Mouse (Mus musculus) G1E (cell line): ENCODE measurements around the gene Zfp74. TPM values are rescaled to one million over a fixed set of nuclear protein-coding genes. Genes with fewer than 3 reads are reported as not detected.

Experiments
- ATAC-seq: 2 replicates; pipeline ENCODE4 v1.8.0; 2016; ENCODE audit warnings: mild to moderate bottlenecking; ENCODE audit not compliant: insufficient number of reproducible peaks, poor library complexity, low FRiP score, severe bottlenecking; ENCODE audit errors: extremely low read depth
- DNase-seq: peaks from one replicate; pipeline ENCODE4 v3.0.0; 2012; ENCODE audit warnings: low spot score
- H3K27me3 ChIP-seq: 2 replicates; pipeline ENCODE4 v1.6.1; 2012; ENCODE audit warnings: mild to moderate bottlenecking, low read length, inconsistent platforms; ENCODE audit not compliant: insufficient read depth
- H3K36me3 ChIP-seq: replicated peaks from 2 replicates; pipeline ENCODE3; 2012; ENCODE audit warnings: mild to moderate bottlenecking, inconsistent platforms
- H3K4me1 ChIP-seq: 2 replicates; pipeline ENCODE4 v1.6.1; 2012; ENCODE audit warnings: low read depth, low read length, inconsistent platforms, mixed read lengths; ENCODE audit not compliant: insufficient read depth
- H3K4me3 ChIP-seq: 2 replicates; pipeline ENCODE4 v1.5.1; 2012; ENCODE audit warnings: low read depth, mild to moderate bottlenecking, inconsistent platforms, low read length, moderate library complexity, mixed read lengths
- H3K9me3 ChIP-seq: replicated peaks from 2 replicates; pipeline ENCODE4 v1.6.1; 2012; ENCODE audit warnings: inconsistent platforms
- CTCF ChIP-seq: IDR thresholded peaks from 2 replicates; pipeline ENCODE4 v1.5.1; 2012; ENCODE audit warnings: low read depth, low read length, inconsistent platforms, mixed read lengths
- GATA1 ChIP-seq: IDR thresholded peaks from 2 replicates; pipeline ENCODE4 v1.6.1; 2012; ENCODE audit warnings: borderline replicate concordance, low read length, inconsistent platforms, mixed read lengths
- GATA2 ChIP-seq: IDR thresholded peaks from 2 replicates; pipeline ENCODE4 v1.6.1; 2012; ENCODE audit warnings: low read depth, low read length, inconsistent platforms, borderline replicate concordance
- POLR2AphosphoS5 ChIP-seq: IDR thresholded peaks from 2 replicates; pipeline ENCODE4 v1.6.1; 2012; ENCODE audit warnings: low read depth, low read length, inconsistent platforms; ENCODE audit not compliant: insufficient replicate concordance
- TAL1 ChIP-seq: conservative IDR thresholded peaks from 2 replicates; pipeline ENCODE4 v1.6.1; 2012; ENCODE audit warnings: low read depth, low read length, inconsistent platforms, mixed read lengths
- polyA plus RNA-seq: library from polyadenylated mRNA; stranded (reverse); fragments of >175 nt; gene quantifications from 2 replicates; pipeline ENCODE4 v1.2.3, GENCODE M21; 2012
- total RNA-seq, 2 experiments: library from RNA; stranded (forward) in 1 of 2; stranded (reverse) in 1 of 2; fragments of 200-1000 nt in 1 of 2; fragments of >200 nt in 1 of 2; fragmentation: Nextera tagmentation in 1 of 2; gene quantifications; 2 replicates each; pipeline ENCODE4 v1.2.3; 2014 to 2017

The Zfp74 gene
- total RNA-seq (2014; fragmentation: Nextera tagmentation), result 24.2 and 26.9 TPM in 2 replicates
- 5.6 and 7.8 TPM in 2 replicates for total RNA-seq (2017)
- 9.8 and 13.7 TPM in 2 replicates for polyA plus RNA-seq

- TF ChIP-seq POLR2AphosphoS5 (no peak), GATA2 (no peak), CTCF (no peak), TAL1 (no peak), GATA1 (no peak)
- ATAC-seq (peak; percentile 58), DNase-seq (peak; percentile 78)
- Histone ChIP-seq H3K9me3 (no peaks in the 10 kb centered on the region), H3K4me1 (peaks cover 9% of the 10 kb centered on the region), H3K4me3 (peak within 1 kb of the TSS; percentile 79), H3K27me3 (no peaks in the 10 kb centered on the region), H3K36me3 (peaks cover 25% of the 10 kb centered on the region)
Measured at GRCm38 (mm10) chr7:29953513-29954401, at the start of gene Zfp74. Gene Zfp74, minus strand, starts transcription at chr7:29954089.

DNA sequence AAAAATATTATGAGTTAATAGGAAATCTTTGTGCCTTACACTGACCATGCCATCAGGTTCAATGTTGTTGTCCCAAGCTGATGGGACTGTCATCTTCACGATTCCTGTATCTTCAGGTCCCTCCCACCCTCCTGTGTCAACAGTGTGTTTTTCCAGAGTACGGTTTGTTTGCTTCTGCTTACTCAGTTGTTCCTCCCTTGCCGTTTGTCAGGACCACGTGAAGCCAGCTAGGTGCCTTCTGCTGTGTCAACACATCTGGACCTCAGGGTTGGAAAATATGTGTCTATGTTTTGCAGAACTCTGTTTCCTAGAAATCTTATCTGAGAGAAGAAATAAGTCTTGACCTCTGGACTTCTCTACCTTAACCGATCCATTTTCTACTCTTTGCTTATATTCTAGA, 46.7 kb upstream of the Zfp74 start:
- no peak for TF ChIP-seq GATA1
- no peak for ATAC-seq
- peaks cover 67% of the 10 kb centered on the region for H3K36me3 ChIP-seq
- H3K27me3 ChIP-seq, result no peaks in the 10 kb centered on the region
- no peaks in the 10 kb centered on the region for H3K4me1 ChIP-seq
- no peak overlapping the region for H3K4me3 ChIP-seq
- DNase-seq, result no peak
- no peaks in the 10 kb centered on the region for H3K9me3 ChIP-seq

DNA sequence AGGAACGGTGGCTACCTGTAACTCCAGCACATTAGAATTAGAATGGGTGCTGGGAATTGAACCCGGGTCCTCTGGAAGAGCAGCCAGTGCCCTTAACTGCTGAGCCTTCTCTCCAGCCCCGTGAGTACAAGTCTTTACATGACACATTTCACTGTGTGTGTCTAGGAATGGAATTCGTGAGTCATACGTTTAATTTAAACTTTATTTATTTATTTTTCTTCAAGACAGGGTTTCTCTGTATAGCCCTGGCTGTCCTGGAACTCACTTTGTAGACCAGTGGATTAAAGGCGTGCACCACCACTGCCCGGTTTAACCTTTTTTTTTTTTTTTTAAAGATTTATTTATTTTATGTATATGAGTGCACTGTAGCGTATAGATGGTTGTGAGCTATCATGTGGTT, 41.2 kb upstream of the Zfp74 start:
- Histone ChIP-seq H3K27me3 (no peaks in the 10 kb centered on the region), H3K9me3 (0 out of 2 replicates have a peak, but pooled peaks cover 2% of the 10 kb centered on the region), H3K4me3 (no peak overlapping the region), H3K36me3 (peaks cover 83% of the 10 kb centered on the region), H3K4me1 (no peaks in the 10 kb centered on the region)
- DNase-seq (no peak), ATAC-seq (no peak)
- no peak for TF ChIP-seq CTCF
- TF ChIP-seq TAL1, result no peak
- no peak for TF ChIP-seq GATA2
- TF ChIP-seq GATA1, result no peak
- no peak for TF ChIP-seq POLR2AphosphoS5

DNA sequence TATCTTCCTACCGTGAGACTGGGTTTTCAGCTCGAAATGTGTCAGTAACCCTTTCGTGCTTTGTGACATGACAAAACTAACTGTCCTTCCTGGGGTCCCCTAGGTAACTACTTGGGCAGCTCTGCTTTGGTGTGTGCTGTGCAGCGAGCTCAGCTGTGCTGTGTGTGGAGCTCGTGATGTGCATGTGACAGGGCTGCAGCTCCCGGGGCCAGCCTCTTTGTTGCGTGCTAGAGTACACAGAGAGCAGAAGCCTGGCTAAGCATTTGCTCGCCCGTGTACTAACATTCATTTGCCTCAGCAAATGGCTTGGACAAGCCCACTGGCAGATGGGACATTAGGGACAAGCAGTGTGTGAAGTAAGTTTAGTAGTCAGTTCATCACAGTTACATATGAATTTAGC, 39.5 kb upstream of the Zfp74 start:
- DNase-seq, result no peak
- ATAC-seq, result no peak
- Histone ChIP-seq H3K4me1 (no peaks in the 10 kb centered on the region), H3K36me3 (peaks cover 83% of the 10 kb centered on the region), H3K27me3 (no peaks in the 10 kb centered on the region), H3K9me3 (0 out of 2 replicates have a peak, but pooled peaks cover 2% of the 10 kb centered on the region), H3K4me3 (no peak overlapping the region)
- TF ChIP-seq GATA1, result no peak
- no peak for TF ChIP-seq CTCF
- no peak for TF ChIP-seq POLR2AphosphoS5
- TF ChIP-seq GATA2, result no peak
- no peak for TF ChIP-seq TAL1

DNA sequence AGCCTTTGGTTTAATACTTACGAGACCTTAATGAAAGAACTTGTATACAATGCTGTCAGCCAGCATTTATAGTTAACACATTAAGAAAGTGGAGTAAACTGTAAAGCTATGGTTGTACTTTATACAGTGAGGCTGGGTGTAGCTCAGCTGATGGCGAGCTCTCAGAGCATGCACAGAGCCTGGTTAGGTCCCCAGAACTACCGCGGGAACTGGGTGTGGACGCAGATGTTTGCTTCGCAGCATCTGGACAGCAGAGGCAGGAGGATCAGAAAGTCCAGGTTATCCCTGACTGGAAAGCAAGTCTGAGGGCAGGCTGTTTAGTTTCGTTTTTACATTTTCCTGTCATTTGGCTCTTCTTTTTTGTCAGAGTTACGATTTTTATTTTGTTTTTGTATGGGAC, 38.8 kb upstream of the Zfp74 start:
- TF ChIP-seq POLR2AphosphoS5, result no peak
- TF ChIP-seq GATA2, result no peak
- TF ChIP-seq TAL1, result no peak
- TF ChIP-seq CTCF, result no peak
- no peak for TF ChIP-seq GATA1
- Histone ChIP-seq H3K36me3 (peaks cover 83% of the 10 kb centered on the region), H3K4me3 (no peak overlapping the region), H3K27me3 (no peaks in the 10 kb centered on the region), H3K9me3 (0 out of 2 replicates have a peak, but pooled peaks cover 2% of the 10 kb centered on the region), H3K4me1 (no peaks in the 10 kb centered on the region)
- ATAC-seq (no peak), DNase-seq (no peak)

DNA sequence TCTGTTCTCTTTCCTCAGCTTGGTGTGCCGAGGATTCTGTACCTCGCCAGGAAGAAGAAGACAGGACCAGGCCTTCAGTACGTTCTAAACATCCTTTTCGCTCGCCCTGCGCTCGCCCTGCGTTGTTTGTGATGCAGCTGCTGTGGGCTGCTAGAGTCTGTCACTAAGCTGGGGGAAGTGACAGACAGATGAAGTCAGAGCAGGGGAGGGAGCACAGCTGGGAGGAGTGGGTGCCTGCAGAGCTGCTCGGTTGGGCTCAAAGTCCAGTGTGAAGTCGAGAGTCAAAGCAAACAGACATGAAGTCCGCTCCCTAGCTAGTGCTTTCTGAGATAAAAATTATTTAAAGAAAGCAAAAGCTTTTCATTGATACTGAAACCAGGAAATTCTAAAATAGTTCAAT, 35.1 kb upstream of the Zfp74 start:
- DNase-seq, result no peak
- Histone ChIP-seq H3K27me3 (no peaks in the 10 kb centered on the region), H3K4me1 (peaks cover 10% of the 10 kb centered on the region), H3K4me3 (no peak overlapping the region), H3K36me3 (peaks cover 73% of the 10 kb centered on the region), H3K9me3 (0 out of 2 replicates have a peak, but pooled peaks cover 2% of the 10 kb centered on the region)
- TF ChIP-seq GATA2 (no peak), CTCF (no peak), GATA1 (no peak), TAL1 (no peak), POLR2AphosphoS5 (no peak)
- ATAC-seq, result no peak
